Mouse (Mus musculus): ENCODE results near the gene Bmyc. TPM values are rescaled to one million over a fixed set of nuclear protein-coding genes. Genes with fewer than 3 reads are reported as not detected.
"Not testable (repeated sequence)": the region's sequence is repeated elsewhere in the genome, so short reads cannot be mapped to it uniquely, and the experiment has no call there.

Gene Bmyc
- polyA plus RNA-seq, 2 experiments from 2014 or later = 61.8 to 76.5 TPM

GRCm38 (mm10) chr2:25733199-25733930, 26.8 kb downstream of the Bmyc start:
- no peak for ATAC-seq

GRCm38 (mm10) chr2:25736709-25737108, 30.2 kb downstream of the Bmyc start, which contains the start of gene Obp2b:
Gene Obp2b, plus strand, starts transcription at chr2:25737009.
- not testable (repeated sequence) for ATAC-seq

- ATAC-seq = no peak
Observed at GRCm38 (mm10) chr2:25741671-25742070, 35.1 kb downstream of the Bmyc start.

GRCm38 (mm10) chr2:25754201-25754600, 47.7 kb downstream of the Bmyc start:
- no peak for ATAC-seq

Other genes with a start within 250 kb of the Bmyc start
- gene Clic3, start 249.9 kb upstream of the Bmyc start, polyA plus RNA-seq (2017; shearing (Covaris generic)) = 1 to 10 TPM; 2.0 to 2.2 TPM
- 10 to 100 TPM; 72.8 to 74.8 TPM for gene Paxx, start 245.6 kb upstream of the Bmyc start, polyA plus RNA-seq (2017; shearing (Covaris generic))
- gene Ptgds, start 236.7 kb upstream of the Bmyc start, polyA plus RNA-seq (2017; shearing (Covaris generic)) = not detected
- not detected for gene Lcn12, start 212.8 kb upstream of the Bmyc start, polyA plus RNA-seq (2017; shearing (Covaris generic))
- gene Fbxw5, start 206.0 kb upstream of the Bmyc start, polyA plus RNA-seq (2017; shearing (Covaris generic)) = 10 to 100 TPM; 51.3 to 71.1 TPM
- gene C8g, start 205.0 kb upstream of the Bmyc start, polyA plus RNA-seq (2017; shearing (Covaris generic)) = 1 to 10 TPM; 3.1 to 3.2 TPM
- 10 to 100 TPM; 60.9 to 67.0 TPM for gene Traf2, start 159.8 kb upstream of the Bmyc start, polyA plus RNA-seq (2017; shearing (Covaris generic))
- 100 to 1,000 TPM; 290 to 402 TPM for gene Edf1, start 148.9 kb upstream of the Bmyc start, polyA plus RNA-seq (2017; shearing (Covaris generic))
- under 1 TPM; 0.40 to 0.91 TPM for gene Mamdc4, start 131.9 kb upstream of the Bmyc start, polyA plus RNA-seq (2017; shearing (Covaris generic))
- gene Phpt1, start 131.5 kb upstream of the Bmyc start, polyA plus RNA-seq (2017; shearing (Covaris generic)) = 10 to 100 TPM; 55.3 to 61.6 TPM
- under 1 TPM in 1 of 2 experiments, not detected in 1; 0.07 TPM for gene Ajm1, start 125.0 kb upstream of the Bmyc start, polyA plus RNA-seq (2017; shearing (Covaris generic))
- gene Rabl6, start 98.2 kb upstream of the Bmyc start, polyA plus RNA-seq (2017; shearing (Covaris generic)) = 10 to 100 TPM; 16.1 to 19.8 TPM
- gene Ccdc183, start 89.1 kb upstream of the Bmyc start, polyA plus RNA-seq (2017; shearing (Covaris generic)) = not detected
- gene Tmem141, start 84.7 kb upstream of the Bmyc start, polyA plus RNA-seq (2017; shearing (Covaris generic)) = 1 to 10 TPM in 1 of 2 experiments, not detected in 1; 1.8 TPM
- 1 to 10 TPM in 1 of 2 experiments, under 1 TPM in 1; 0.83 to 1.7 TPM for gene Fcna, start 78.7 kb upstream of the Bmyc start, polyA plus RNA-seq (2017; shearing (Covaris generic))
- gene Lcn8, start 53.6 kb upstream of the Bmyc start, polyA plus RNA-seq (2017; shearing (Covaris generic)) = not detected
- not detected for gene Lcn5, start 48.8 kb upstream of the Bmyc start, polyA plus RNA-seq (2017; shearing (Covaris generic))
- gene Lcn6, start 30.0 kb upstream of the Bmyc start, polyA plus RNA-seq (2017; shearing (Covaris generic)) = not detected
- not detected for gene Lcn10, start 24.0 kb upstream of the Bmyc start, polyA plus RNA-seq (2017; shearing (Covaris generic))
- gene Obp2a, start 6.7 kb upstream of the Bmyc start, polyA plus RNA-seq (2017; shearing (Covaris generic)) = not detected
- gene Obp2b, start 30.3 kb downstream of the Bmyc start, polyA plus RNA-seq (2017; shearing (Covaris generic)) = not detected
- not detected for gene Lcn3, start 58.8 kb downstream of the Bmyc start, polyA plus RNA-seq (2017; shearing (Covaris generic))
- not detected for gene Lcn11, start 70.3 kb downstream of the Bmyc start, polyA plus RNA-seq (2017; shearing (Covaris generic))
- not detected for gene Gm13539, start 75.5 kb downstream of the Bmyc start, polyA plus RNA-seq (2017; shearing (Covaris generic))
- not detected for gene Glt6d1, start 109.1 kb downstream of the Bmyc start, polyA plus RNA-seq (2017; shearing (Covaris generic))
- gene Lcn9, start 116.4 kb downstream of the Bmyc start, polyA plus RNA-seq (2017; shearing (Covaris generic)) = not detected
- gene Sohlh1, start 140.5 kb downstream of the Bmyc start, polyA plus RNA-seq (2017; shearing (Covaris generic)) = under 1 TPM in 1 of 2 experiments, not detected in 1; 0.38 TPM
- under 1 TPM in 1 of 2 experiments, not detected in 1; 0.34 TPM for gene Kcnt1, start 157.0 kb downstream of the Bmyc start, polyA plus RNA-seq (2017; shearing (Covaris generic))

Data from activated CD4-positive, CD25-positive, alpha-beta regulatory T cell, adult 4 months (primary cell).